Mouse (Mus musculus) embryonic fibroblast, embryonic 13.5 days (primary cell): Measurements from ENCODE around the gene Zscan18.

Experiments
- CTCF ChIP-seq: IDR thresholded peaks from 2 replicates; pipeline ENCODE4 v1.5.1; 2011; ENCODE audit warnings: mild to moderate bottlenecking, control low read depth, low read length, moderate library complexity, borderline replicate concordance; ENCODE audit not compliant: insufficient read depth
- POLR2A ChIP-seq: IDR thresholded peaks from 2 replicates; pipeline ENCODE4 v1.6.1; 2011; ENCODE audit warnings: low read depth, mild to moderate bottlenecking, control low read depth, low read length, moderate library complexity

- no peak for TF ChIP-seq CTCF
- no peak for TF ChIP-seq POLR2A
Observed at GRCm38 (mm10) chr7:12779782-12780150, 23.7 kb downstream of the Zscan18 start.
